Mouse (Mus musculus) lung, postnatal 25 days (tissue): ENCODE measurements around the gene Nup160.

Experiments
- DNase-seq: peaks from one replicate; pipeline ENCODE4 v3.0.0; 2022; ENCODE audit warnings: low spot score

Nup160 gene

GRCm38 (mm10) chr2:90745740-90746537 is 68.9 kb downstream of the Nup160 start:
- DNase-seq, result no peak

GRCm38 (mm10) chr2:90746538-90746865 is 69.5 kb downstream of the Nup160 start:
- DNase-seq, result no peak

- DNase-seq, result no peak
Observed at GRCm38 (mm10) chr2:90747131-90747530, 70.1 kb downstream of the Nup160 start.

GRCm38 (mm10) chr2:90749676-90750459 is 72.9 kb downstream of the Nup160 start:
- DNase-seq, result no peak

- DNase-seq, result no peak
Observed at GRCm38 (mm10) chr2:90753565-90753964, 76.5 kb downstream of the Nup160 start.

GRCm38 (mm10) chr2:90754188-90754587 is 77.2 kb downstream of the Nup160 start:
- no peak for DNase-seq

GRCm38 (mm10) chr2:90765123-90765522 is 88.1 kb downstream of the Nup160 start:
- no peak for DNase-seq

GRCm38 (mm10) chr2:90781323-90781722 is 104.3 kb downstream of the Nup160 start:
- no peak for DNase-seq

GRCm38 (mm10) chr2:90781938-90782337 is 104.9 kb downstream of the Nup160 start:
- no peak for DNase-seq

GRCm38 (mm10) chr2:90782458-90782857 is 105.4 kb downstream of the Nup160 start, which contains the start of gene Agbl2:
Gene Agbl2, plus strand, starts transcription at chr2:90782727.
- DNase-seq, result peak; percentile 12

GRCm38 (mm10) chr2:90782901-90783486 is 106.0 kb downstream of the Nup160 start:
- DNase-seq, result no peak
